ENCODE assay signal across 21 mouse cellular contexts in the genomic region with DNA sequence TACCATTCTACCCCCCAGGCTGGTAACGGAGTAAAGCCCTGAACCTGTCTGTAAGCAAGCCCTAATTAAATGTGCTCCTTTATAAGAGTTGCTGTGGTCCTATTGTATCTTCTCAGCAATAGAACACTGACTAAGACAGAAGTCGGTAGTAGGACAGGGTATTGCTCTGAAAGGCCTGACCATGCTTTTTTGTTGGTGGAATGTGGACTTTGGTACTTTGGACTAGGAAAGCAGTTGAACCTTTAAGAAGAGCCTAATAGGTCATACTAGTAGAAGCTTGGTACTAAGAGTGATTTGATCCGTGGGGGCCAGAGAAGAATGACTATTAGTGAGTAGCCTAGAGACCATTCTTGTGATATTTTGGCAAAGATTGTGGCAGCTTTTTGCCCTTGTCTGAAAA. TPM values are rescaled to one million over a fixed set of nuclear protein-coding genes. Genes with fewer than 3 reads are reported as not detected.
A peak's percentile ranks its signal among the peaks of the same experiment; 100 is the strongest.
DNase-seq lines count a peak whose midpoint lies in the region; ATAC-seq and TF ChIP-seq lines count a peak whose summit lies in the region.
"Had no signal": no experiment of that assay in that cellular context is flagged by ENCODE, and none has a peak within 500 bp of the region (broad histone marks: within the 10 kb centered on the region; RNA-seq: fewer than 3 reads in every experiment).

No protein-coding gene starts in this region.

- TF ChIP-seq CTCF in forebrain, postnatal 0 days (IDR thresholded peaks at IDR 0.05; ENCODE audit: low read depth) = no peak

- ATAC-seq in kidney, embryonic 16.5 days (ENCODE audit: low FRiP score, low TSS enrichment) = no peak
- ATAC-seq in kidney, embryonic 14.5 days (ENCODE audit: low FRiP score, low TSS enrichment) = no peak
- ATAC-seq in intestine, embryonic 16.5 days = peak; percentile 47
- ATAC-seq in forebrain, postnatal 0 days = no peak
- ATAC-seq: activated CD4-positive, CD25-positive, alpha-beta regulatory T cell, adult 4 months; forebrain, embryonic 15.5 days; Patski had no signal

- WGBS in kidney, embryonic 16.5 days = 81% methylated on average over 3 of the region's 3 CpGs
- WGBS in kidney, embryonic 14.5 days = 89% methylated on average over 3 of the region's 3 CpGs
- WGBS in intestine, embryonic 16.5 days = 78% methylated on average over 3 of the region's 3 CpGs
- 52% methylated on average over 3 of the region's 3 CpGs for WGBS in forebrain, postnatal 0 days

- no peaks in the 10 kb centered on the region for H3K27me3 ChIP-seq in kidney, embryonic 16.5 days (ENCODE audit: insufficient read depth, low read length)
- no peaks in the 10 kb centered on the region for H3K27me3 ChIP-seq in kidney, embryonic 14.5 days (ENCODE audit: control insufficient read depth, insufficient read depth, low read length)
- H3K27me3 ChIP-seq in intestine, embryonic 16.5 days (replicated peaks; ENCODE audit: control insufficient read depth, insufficient read depth, low read length) = no peaks in the 10 kb centered on the region
- no peaks in the 10 kb centered on the region; the same call in 1 of the 2 replicates for H3K27me3 ChIP-seq in forebrain, postnatal 0 days (ENCODE audit: insufficient read depth, low read length)
- H3K27me3 ChIP-seq: CH12.LX; embryonic facial prominence, embryonic 12.5 days; forebrain, embryonic 15.5 days; Patski had no signal

- H3K36me3 ChIP-seq in kidney, embryonic 16.5 days (ENCODE audit: insufficient read depth, low read length) = no peaks in the 10 kb centered on the region
- no peaks in the 10 kb centered on the region for H3K36me3 ChIP-seq in kidney, embryonic 14.5 days (ENCODE audit: control insufficient read depth, insufficient read depth, low read length)
- no peaks in the 10 kb centered on the region for H3K36me3 ChIP-seq in intestine, embryonic 16.5 days (ENCODE audit: control insufficient read depth, insufficient read depth, low read length)
- no peaks in the 10 kb centered on the region for H3K36me3 ChIP-seq in forebrain, postnatal 0 days (ENCODE audit: insufficient read depth)
- H3K36me3 ChIP-seq: embryonic facial prominence, embryonic 12.5 days; forebrain, embryonic 15.5 days; heart, embryonic 10.5 days had no signal

- no peak overlapping the region for H3K9ac ChIP-seq in kidney, embryonic 16.5 days (replicated peaks; ENCODE audit: low read length)
- no peak overlapping the region for H3K9ac ChIP-seq in kidney, embryonic 14.5 days (ENCODE audit: low read depth, low read length)
- no peak overlapping the region for H3K9ac ChIP-seq in intestine, embryonic 16.5 days (ENCODE audit: low read depth, low read length)
- H3K9ac ChIP-seq in forebrain, postnatal 0 days = no peak overlapping the region
- H3K9ac ChIP-seq: embryonic facial prominence, embryonic 12.5 days; forebrain, embryonic 15.5 days had no signal

- no peaks in the 10 kb centered on the region for H3K4me1 ChIP-seq in kidney, embryonic 16.5 days (ENCODE audit: insufficient read depth, low read length)
- no peaks in the 10 kb centered on the region for H3K4me1 ChIP-seq in kidney, embryonic 14.5 days (ENCODE audit: control insufficient read depth, insufficient read depth, low read length)
- peaks cover 4% of the 10 kb centered on the region; the same call in 1 of the 2 replicates for H3K4me1 ChIP-seq in intestine, embryonic 16.5 days (ENCODE audit: control insufficient read depth, insufficient read depth, low read length)
- H3K4me1 ChIP-seq in forebrain, postnatal 0 days (ENCODE audit: insufficient read depth) = no peaks in the 10 kb centered on the region
- H3K4me1 ChIP-seq: embryonic facial prominence, embryonic 12.5 days; forebrain, embryonic 15.5 days; heart, embryonic 10.5 days had no signal

- peaks cover 3% of the 10 kb centered on the region; the same call in 1 of the 2 replicates for H3K9me3 ChIP-seq in kidney, embryonic 16.5 days (ENCODE audit: low read length)
- H3K9me3 ChIP-seq in kidney, embryonic 14.5 days (ENCODE audit: control insufficient read depth, low read length) = no peaks in the 10 kb centered on the region
- H3K9me3 ChIP-seq in intestine, embryonic 16.5 days (ENCODE audit: control insufficient read depth, low read length) = no peaks in the 10 kb centered on the region
- no peaks in the 10 kb centered on the region; the same call in 1 of the 2 replicates for H3K9me3 ChIP-seq in forebrain, postnatal 0 days (ENCODE audit: low read length)
- H3K9me3 ChIP-seq: embryonic facial prominence, embryonic 12.5 days; forebrain, embryonic 15.5 days; heart, embryonic 10.5 days had no signal

- peak; percentile 34 to 68 for DNase-seq in kidney, adult 8-10 months
- peak; percentile 12 to 68 for DNase-seq in kidney, postnatal 36 days
- peak; percentile 49 for DNase-seq in yolk sac, embryonic 10.5 days (ENCODE audit: low spot score)
- DNase-seq in forebrain, postnatal 0 days = no peak
- DNase-seq: adrenal gland, postnatal 14 days; cerebellum, adult 11-12 months; cerebellum, adult 9-10 months; cerebellum, postnatal 25 days; gastrocnemius, postnatal 10 days; heart, adult 18-20 months; heart, postnatal 10 days; heart, postnatal 4 days had no signal

- H3K4me3 ChIP-seq in kidney, embryonic 16.5 days (ENCODE audit: low read length) = no peak overlapping the region
- no peak overlapping the region for H3K4me3 ChIP-seq in kidney, embryonic 14.5 days (ENCODE audit: low read length)
- no peak overlapping the region for H3K4me3 ChIP-seq in intestine, embryonic 16.5 days (ENCODE audit: low read length)
- H3K4me3 ChIP-seq in forebrain, postnatal 0 days (ENCODE audit: low read depth, low read length) = no peak overlapping the region
- H3K4me3 ChIP-seq: embryonic facial prominence, embryonic 12.5 days; forebrain, embryonic 15.5 days; heart, embryonic 10.5 days had no signal

- no peak overlapping the region for H3K4me2 ChIP-seq in kidney, embryonic 16.5 days (replicated peaks; ENCODE audit: low read depth, low read length)
- no peak overlapping the region for H3K4me2 ChIP-seq in kidney, embryonic 14.5 days (replicated peaks; ENCODE audit: low read depth, low read length)
- H3K4me2 ChIP-seq in intestine, embryonic 16.5 days (ENCODE audit: low read depth, low read length) = no peak overlapping the region
- no peak overlapping the region for H3K4me2 ChIP-seq in forebrain, postnatal 0 days (ENCODE audit: low read depth)
- H3K4me2 ChIP-seq: embryonic facial prominence, embryonic 12.5 days; forebrain, embryonic 15.5 days had no signal

- no peak overlapping the region for H3K27ac ChIP-seq in kidney, embryonic 16.5 days (ENCODE audit: low read length)
- no peak overlapping the region for H3K27ac ChIP-seq in kidney, embryonic 14.5 days (ENCODE audit: low read depth, low read length)
- H3K27ac ChIP-seq in intestine, embryonic 16.5 days (ENCODE audit: low read length) = no peak overlapping the region; the same call in 1 of the 2 replicates
- H3K27ac ChIP-seq in forebrain, postnatal 0 days (ENCODE audit: low read depth, low read length) = no peak overlapping the region
- H3K27ac ChIP-seq: embryonic facial prominence, embryonic 12.5 days; forebrain, embryonic 15.5 days; heart, embryonic 10.5 days had no signal

RNA-seq across cellular contexts. Expression of a gene that starts 16.2 kb away (rescaled TPM):
- polyA plus RNA-seq in kidney, embryonic 16.5 days (2015; fragmentation: Nextera tagmentation; extraction: Ambion mirVana) = 80.9 and 86.7 TPM in 2 replicates
- 72.7 and 76.7 TPM in 2 replicates for polyA plus RNA-seq in kidney, embryonic 14.5 days (2014; fragmentation: Nextera tagmentation; extraction: Ambion mirVana)
- polyA plus RNA-seq in intestine, embryonic 16.5 days (2015; fragmentation: Nextera tagmentation; extraction: Ambion mirVana) = 111 and 114 TPM in 2 replicates
- 67.3 and 76.8 TPM in 2 replicates for total RNA-seq in forebrain, postnatal 0 days (2014; rRNA removed)
- 115 and 125 TPM in 2 replicates for polyA plus RNA-seq in forebrain, postnatal 0 days (2015; fragmentation: Nextera tagmentation; extraction: Ambion mirVana)
